Mouse (Mus musculus) G1E (cell line): ENCODE measurements around the gene Cacna1f.

Source experiments
- CTCF ChIP-seq: IDR thresholded peaks from 2 replicates; pipeline ENCODE4 v1.5.1; 2012; ENCODE audit warnings: low read depth, low read length, inconsistent platforms, mixed read lengths
- GATA1 ChIP-seq: IDR thresholded peaks from 2 replicates; pipeline ENCODE4 v1.6.1; 2012; ENCODE audit warnings: borderline replicate concordance, low read length, inconsistent platforms, mixed read lengths
- GATA2 ChIP-seq: IDR thresholded peaks from 2 replicates; pipeline ENCODE4 v1.6.1; 2012; ENCODE audit warnings: low read depth, low read length, inconsistent platforms, borderline replicate concordance
- POLR2AphosphoS5 ChIP-seq: IDR thresholded peaks from 2 replicates; pipeline ENCODE4 v1.6.1; 2012; ENCODE audit warnings: low read depth, low read length, inconsistent platforms; ENCODE audit not compliant: insufficient replicate concordance
- TAL1 ChIP-seq: conservative IDR thresholded peaks from 2 replicates; pipeline ENCODE4 v1.6.1; 2012; ENCODE audit warnings: low read depth, low read length, inconsistent platforms, mixed read lengths

GRCm38 (mm10) chrX:7680057-7680412 is 73.2 kb downstream of the Cacna1f start:
- TF ChIP-seq TAL1 = no peak
- TF ChIP-seq CTCF = no peak
- no peak for TF ChIP-seq GATA1
- no peak for TF ChIP-seq POLR2AphosphoS5
- TF ChIP-seq GATA2 = no peak
